Mouse (Mus musculus): ENCODE measurements around the gene Utp20. TPM values are rescaled to one million over a fixed set of nuclear protein-coding genes. Genes with fewer than 3 reads are reported as not detected.
A peak's percentile ranks its signal among the peaks of the same experiment; 100 is the strongest.
"Not testable (repeated sequence)": the region's sequence is repeated elsewhere in the genome, so short reads cannot be mapped to it uniquely, and the experiment has no call there.

Gene Utp20
- polyA plus RNA-seq, 1 experiment from 2014 or later: 11.0 TPM

GRCm38 (mm10) chr10:88761524-88762212 is 64.9 kb downstream of the Utp20 start:
- Histone ChIP-seq H3K27me3 (ENCODE audit: control insufficient read depth, insufficient read depth, low read length) (no peaks in the 10 kb centered on the region), H3K9ac (ENCODE audit: low read length) (no peak overlapping the region), H3K4me1 (ENCODE audit: control insufficient read depth in 2 of 2, insufficient read depth in 2 of 2, low read length in 2 of 2) (no peaks in the 10 kb centered on the region), H3K4me2 (ENCODE audit: low read length) (no peak overlapping the region), H3K9me3 (ENCODE audit: control insufficient read depth, low read length) (no peaks in the 10 kb centered on the region), H3K27ac (replicated peaks in 1 of 2; ENCODE audit: control insufficient read depth in 1 of 2, insufficient read depth in 1 of 2, low read depth in 2 of 2, low read length in 2 of 2) (no peak overlapping the region), H3K36me3 (ENCODE audit: control insufficient read depth, insufficient read depth, low read length) (peaks cover 95% of the 10 kb centered on the region), H3K4me3 (ENCODE audit: control insufficient read depth in 1 of 2, insufficient read depth in 1 of 2, low read depth in 1 of 2, low read length in 2 of 2) (no peak overlapping the region)
- WGBS: 88% methylated on average over 13 of the region's 13 CpGs
- no peak for ATAC-seq (ENCODE audit: insufficient number of reproducible peaks, insufficient read depth, low FRiP score, low read depth)

DNA sequence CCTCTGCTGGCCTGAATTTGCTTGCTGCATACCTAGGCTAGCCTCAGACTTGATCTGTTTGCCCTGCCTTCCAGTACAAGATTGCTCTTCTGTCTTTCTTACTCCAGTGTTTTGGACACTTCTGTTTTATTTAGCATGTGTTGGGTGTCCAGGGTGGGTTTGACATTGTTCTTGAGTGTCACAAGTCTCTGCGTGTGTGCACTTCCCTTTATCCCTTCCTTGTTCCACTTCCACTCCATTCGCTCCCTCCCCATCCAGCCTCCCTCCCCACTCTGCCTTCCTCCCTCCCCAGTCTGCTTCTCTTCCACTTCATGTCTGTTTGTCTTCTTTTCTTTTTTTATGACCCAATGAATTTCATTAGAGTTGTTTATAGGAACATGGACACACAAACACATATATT is 85.2 kb downstream of the Utp20 start:
- H3K4me2 ChIP-seq (ENCODE audit: low read length): no peak overlapping the region
- H3K27ac ChIP-seq (replicated peaks in 1 of 2; ENCODE audit: control insufficient read depth in 1 of 2, insufficient read depth in 1 of 2, low read depth in 2 of 2, low read length in 2 of 2): no peak overlapping the region
- no peak overlapping the region for H3K9ac ChIP-seq (ENCODE audit: low read length)
- WGBS: 77% methylated on average over 2 of the region's 2 CpGs
- ATAC-seq (ENCODE audit: insufficient number of reproducible peaks, insufficient read depth, low FRiP score, low read depth): no peak
- H3K4me1 ChIP-seq (ENCODE audit: control insufficient read depth in 2 of 2, insufficient read depth in 2 of 2, low read length in 2 of 2): no peaks in the 10 kb centered on the region
- peaks cover 83% of the 10 kb centered on the region for H3K36me3 ChIP-seq (ENCODE audit: control insufficient read depth, insufficient read depth, low read length)
- H3K9me3 ChIP-seq (ENCODE audit: control insufficient read depth, low read length): no peaks in the 10 kb centered on the region
- no peaks in the 10 kb centered on the region for H3K27me3 ChIP-seq (ENCODE audit: control insufficient read depth, insufficient read depth, low read length)
- no peak overlapping the region for H3K4me3 ChIP-seq (ENCODE audit: control insufficient read depth in 1 of 2, insufficient read depth in 1 of 2, low read depth in 1 of 2, low read length in 2 of 2)

DNA sequence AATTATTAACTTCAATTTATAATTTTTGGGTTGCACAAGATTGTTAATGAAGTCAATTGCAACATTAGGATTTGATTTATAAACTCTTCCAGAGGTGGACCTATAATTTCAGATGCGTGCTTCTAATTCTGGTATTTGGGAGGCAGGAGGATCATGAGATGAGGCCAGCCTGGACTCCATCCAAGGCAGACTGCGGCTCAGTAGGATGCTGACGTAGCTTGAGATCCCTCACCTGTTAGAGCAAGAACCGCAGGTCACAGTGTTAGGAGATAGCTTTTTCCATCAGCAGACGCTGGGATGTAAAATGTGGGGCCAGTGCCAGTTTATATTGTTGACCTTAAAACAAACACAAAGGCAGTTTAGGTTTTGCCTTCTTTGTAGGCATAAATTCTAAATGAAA is 85.8 kb downstream of the Utp20 start:
- Histone ChIP-seq H3K9me3 (ENCODE audit: control insufficient read depth, low read length) (no peaks in the 10 kb centered on the region), H3K36me3 (ENCODE audit: control insufficient read depth, insufficient read depth, low read length) (peaks cover 87% of the 10 kb centered on the region), H3K4me1 (ENCODE audit: control insufficient read depth in 2 of 2, insufficient read depth in 2 of 2, low read length in 2 of 2) (no peaks in the 10 kb centered on the region), H3K27me3 (ENCODE audit: control insufficient read depth, insufficient read depth, low read length) (no peaks in the 10 kb centered on the region), H3K27ac (replicated peaks in 1 of 2; ENCODE audit: control insufficient read depth in 1 of 2, insufficient read depth in 1 of 2, low read depth in 2 of 2, low read length in 2 of 2) (no peak overlapping the region), H3K4me2 (ENCODE audit: low read length) (no peak overlapping the region), H3K4me3 (ENCODE audit: control insufficient read depth in 1 of 2, insufficient read depth in 1 of 2, low read depth in 1 of 2, low read length in 2 of 2) (no peak overlapping the region), H3K9ac (ENCODE audit: low read length) (no peak overlapping the region)
- WGBS: 86% methylated on average over 5 of the region's 5 CpGs
- ATAC-seq (ENCODE audit: insufficient number of reproducible peaks, insufficient read depth, low FRiP score, low read depth): no peak

- WGBS: 92% methylated on average over 1 of the region's 1 CpGs
- no peak overlapping the region for H3K4me2 ChIP-seq (ENCODE audit: low read length)
- H3K4me1 ChIP-seq (ENCODE audit: control insufficient read depth in 2 of 2, insufficient read depth in 2 of 2, low read length in 2 of 2): no peaks in the 10 kb centered on the region
- no peaks in the 10 kb centered on the region for H3K27me3 ChIP-seq (ENCODE audit: control insufficient read depth, insufficient read depth, low read length)
- peaks cover 80% of the 10 kb centered on the region for H3K36me3 ChIP-seq (ENCODE audit: control insufficient read depth, insufficient read depth, low read length)
- H3K4me3 ChIP-seq (ENCODE audit: control insufficient read depth in 1 of 2, insufficient read depth in 1 of 2, low read depth in 1 of 2, low read length in 2 of 2): no peak overlapping the region
- H3K27ac ChIP-seq (replicated peaks in 1 of 2; ENCODE audit: control insufficient read depth in 1 of 2, insufficient read depth in 1 of 2, low read depth in 2 of 2, low read length in 2 of 2): no peak overlapping the region
- H3K9me3 ChIP-seq (ENCODE audit: control insufficient read depth, low read length): no peaks in the 10 kb centered on the region
- ATAC-seq (ENCODE audit: insufficient number of reproducible peaks, insufficient read depth, low FRiP score, low read depth): no peak
- no peak overlapping the region for H3K9ac ChIP-seq (ENCODE audit: low read length)
These were observed 86.8 kb downstream of the Utp20 start for GRCm38 (mm10) chr10:88739818-88740217.

DNA sequence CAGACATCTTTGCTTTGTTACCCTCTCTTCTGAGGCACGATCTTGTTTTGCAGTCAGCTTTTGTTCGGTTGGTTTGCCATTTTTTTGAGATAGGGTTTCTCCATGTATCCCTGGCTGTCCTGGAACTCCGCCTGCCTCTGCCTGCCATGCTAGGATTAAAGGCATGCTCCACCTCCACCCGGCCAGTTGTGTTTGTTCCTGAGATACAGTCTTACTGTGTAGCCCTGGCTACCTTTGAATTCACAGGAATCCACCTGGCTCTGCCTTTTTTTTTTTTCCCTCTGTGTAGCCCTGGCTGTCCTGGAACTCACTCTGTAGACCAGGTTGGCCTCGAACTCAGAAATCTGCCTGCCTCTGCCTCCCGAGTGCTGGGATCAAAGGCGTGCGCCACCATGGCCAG is 87.5 kb downstream of the Utp20 start:
- H3K27ac ChIP-seq (replicated peaks in 1 of 2; ENCODE audit: control insufficient read depth in 1 of 2, insufficient read depth in 1 of 2, low read depth in 2 of 2, low read length in 2 of 2); H3K4me3 ChIP-seq (ENCODE audit: control insufficient read depth in 1 of 2, insufficient read depth in 1 of 2, low read depth in 1 of 2, low read length in 2 of 2); H3K4me1 ChIP-seq (ENCODE audit: control insufficient read depth in 2 of 2, insufficient read depth in 2 of 2, low read length in 2 of 2); H3K9ac ChIP-seq (ENCODE audit: low read length); H3K4me2 ChIP-seq (ENCODE audit: low read length); ATAC-seq (ENCODE audit: insufficient number of reproducible peaks, insufficient read depth, low FRiP score, low read depth); H3K27me3 ChIP-seq (ENCODE audit: control insufficient read depth, insufficient read depth, low read length); H3K9me3 ChIP-seq (ENCODE audit: control insufficient read depth, low read length): not testable (repeated sequence)
- peaks cover 72% of the 10 kb centered on the region for H3K36me3 ChIP-seq (ENCODE audit: control insufficient read depth, insufficient read depth, low read length)
- 94% methylated on average over 8 of the region's 8 CpGs for WGBS

GRCm38 (mm10) chr10:88732309-88732622 is 94.3 kb downstream of the Utp20 start:
- WGBS: 5% methylated on average over 6 of the region's 6 CpGs
- no peak for ATAC-seq (ENCODE audit: insufficient number of reproducible peaks, insufficient read depth, low FRiP score, low read depth)
- Histone ChIP-seq H3K4me3 (ENCODE audit: control insufficient read depth in 1 of 2, insufficient read depth in 1 of 2, low read depth in 1 of 2, low read length in 2 of 2) (peak overlapping the region; percentile 92 to 99), H3K9me3 (ENCODE audit: control insufficient read depth, low read length) (no peaks in the 10 kb centered on the region), H3K27me3 (ENCODE audit: control insufficient read depth, insufficient read depth, low read length) (no peaks in the 10 kb centered on the region), H3K4me2 (ENCODE audit: low read length) (peak overlapping the region; percentile 95), H3K36me3 (ENCODE audit: control insufficient read depth, insufficient read depth, low read length) (peaks cover 17% of the 10 kb centered on the region), H3K4me1 (ENCODE audit: control insufficient read depth in 2 of 2, insufficient read depth in 2 of 2, low read length in 2 of 2) (peaks cover 6 to 11% of the 10 kb centered on the region in 2 experiments), H3K9ac (ENCODE audit: low read length) (peak overlapping the region; percentile 98), H3K27ac (replicated peaks in 1 of 2; ENCODE audit: control insufficient read depth in 1 of 2, insufficient read depth in 1 of 2, low read depth in 2 of 2, low read length in 2 of 2) (no peak overlapping the region)

GRCm38 (mm10) chr10:88731496-88732308 is 94.9 kb downstream of the Utp20 start:
- 2% methylated on average over 55 of the region's 61 CpGs for WGBS
- Histone ChIP-seq H3K4me2 (ENCODE audit: low read length) (peak overlapping the region; percentile 95), H3K9me3 (ENCODE audit: control insufficient read depth, low read length) (no peaks in the 10 kb centered on the region), H3K36me3 (ENCODE audit: control insufficient read depth, insufficient read depth, low read length) (peaks cover 11% of the 10 kb centered on the region), H3K4me1 (ENCODE audit: control insufficient read depth in 2 of 2, insufficient read depth in 2 of 2, low read length in 2 of 2) (peaks cover 6 to 11% of the 10 kb centered on the region in 2 experiments), H3K9ac (ENCODE audit: low read length) (peak overlapping the region; percentile 98), H3K4me3 (ENCODE audit: control insufficient read depth in 1 of 2, insufficient read depth in 1 of 2, low read depth in 1 of 2, low read length in 2 of 2) (peak overlapping the region; percentile 92 to 99), H3K27me3 (ENCODE audit: control insufficient read depth, insufficient read depth, low read length) (no peaks in the 10 kb centered on the region), H3K27ac (replicated peaks in 1 of 2; ENCODE audit: control insufficient read depth in 1 of 2, insufficient read depth in 1 of 2, low read depth in 2 of 2, low read length in 2 of 2) (peak overlapping the region; percentile 82 to 84)
- ATAC-seq (ENCODE audit: insufficient number of reproducible peaks, insufficient read depth, low FRiP score, low read depth): peak; percentile 23; the same call in 1 of the 2 replicates
